Mouse (Mus musculus): Measurements from ENCODE around the gene Gas7. TPM values are rescaled to one million over a fixed set of nuclear protein-coding genes. Genes with fewer than 3 reads are reported as not detected.

Gene Gas7
- polyA plus RNA-seq, 1 experiment from 2014 or later: 18.7 TPM

- WGBS: 59% methylated on average over 1 of the region's 1 CpGs
- peaks cover 3% of the 10 kb centered on the region; the same call in 1 of the 2 replicates for H3K4me1 ChIP-seq (ENCODE audit: insufficient read depth, low read depth, low read length)
- ATAC-seq: no peak
These were observed 143.9 kb downstream of the Gas7 start for GRCm38 (mm10) chr11:67599141-67599540.

GRCm38 (mm10) chr11:67600710-67601430 is 145.6 kb downstream of the Gas7 start:
- 73% methylated on average over 8 of the region's 8 CpGs for WGBS
- no peak overlapping the region for H3K9ac ChIP-seq (replicated peaks; ENCODE audit: low read depth)
- no peak for DNase-seq (ENCODE audit: low spot score)
- peaks cover 3% of the 10 kb centered on the region; the same call in 1 of the 2 replicates for H3K4me1 ChIP-seq (ENCODE audit: insufficient read depth, low read depth, low read length)
- TF ChIP-seq CTCF (IDR thresholded peaks at IDR 0.05) (no peak), EP300 (IDR thresholded peaks at IDR 0.05) (no peak)
- no peaks in the 10 kb centered on the region for H3K9me3 ChIP-seq (ENCODE audit: low read length)
- no peaks in the 10 kb centered on the region for H3K27me3 ChIP-seq (replicated peaks; ENCODE audit: insufficient read depth, low read length)
- no peak overlapping the region for H3K27ac ChIP-seq (ENCODE audit: low read length)
- no peak overlapping the region for H3K4me2 ChIP-seq (replicated peaks; ENCODE audit: low read depth, low read length)
- no peak overlapping the region for H3K4me3 ChIP-seq (ENCODE audit: low read depth, low read length)
- ATAC-seq: no peak
- no peaks in the 10 kb centered on the region for H3K36me3 ChIP-seq (ENCODE audit: insufficient read depth, low read length)

More at GRCm38 (mm10) chr11:67599141-67599540, 143.9 kb downstream of the Gas7 start:
- Histone ChIP-seq H3K4me2 (replicated peaks; ENCODE audit: low read depth, low read length) (no peak overlapping the region), H3K4me3 (ENCODE audit: low read depth, low read length) (no peak overlapping the region), H3K9ac (replicated peaks; ENCODE audit: low read depth) (no peak overlapping the region), H3K27me3 (replicated peaks; ENCODE audit: insufficient read depth, low read length) (no peaks in the 10 kb centered on the region), H3K27ac (ENCODE audit: low read length) (no peak overlapping the region), H3K9me3 (ENCODE audit: low read length) (no peaks in the 10 kb centered on the region), H3K36me3 (ENCODE audit: insufficient read depth, low read length) (no peaks in the 10 kb centered on the region)
- TF ChIP-seq EP300 (IDR thresholded peaks at IDR 0.05) (no peak), CTCF (IDR thresholded peaks at IDR 0.05) (no peak)
- DNase-seq (ENCODE audit: low spot score): no peak

- Histone ChIP-seq H3K27ac (ENCODE audit: low read length) (no peak overlapping the region), H3K9ac (replicated peaks; ENCODE audit: low read depth) (no peak overlapping the region), H3K4me3 (ENCODE audit: low read depth, low read length) (no peak overlapping the region), H3K9me3 (ENCODE audit: low read length) (no peaks in the 10 kb centered on the region), H3K27me3 (replicated peaks; ENCODE audit: insufficient read depth, low read length) (no peaks in the 10 kb centered on the region), H3K4me1 (ENCODE audit: insufficient read depth, low read depth, low read length) (peaks cover 3% of the 10 kb centered on the region; the same call in 1 of the 2 replicates), H3K4me2 (replicated peaks; ENCODE audit: low read depth, low read length) (no peak overlapping the region), H3K36me3 (ENCODE audit: insufficient read depth, low read length) (no peaks in the 10 kb centered on the region)
- TF ChIP-seq CTCF (IDR thresholded peaks at IDR 0.05) (no peak), EP300 (IDR thresholded peaks at IDR 0.05) (no peak)
- 60% methylated on average over 12 of the region's 12 CpGs for WGBS
- DNase-seq (ENCODE audit: low spot score) (no peak), ATAC-seq (no peak)
These were observed 147.6 kb downstream of the Gas7 start for GRCm38 (mm10) chr11:67602711-67603369.

GRCm38 (mm10) chr11:67604481-67604880 is 149.2 kb downstream of the Gas7 start:
- Histone ChIP-seq H3K36me3 (ENCODE audit: insufficient read depth, low read length) (no peaks in the 10 kb centered on the region), H3K27me3 (replicated peaks; ENCODE audit: insufficient read depth, low read length) (no peaks in the 10 kb centered on the region), H3K4me1 (ENCODE audit: insufficient read depth, low read depth, low read length) (no peaks in the 10 kb centered on the region), H3K4me2 (replicated peaks; ENCODE audit: low read depth, low read length) (no peak overlapping the region), H3K4me3 (ENCODE audit: low read depth, low read length) (no peak overlapping the region), H3K27ac (ENCODE audit: low read length) (no peak overlapping the region), H3K9ac (replicated peaks; ENCODE audit: low read depth) (no peak overlapping the region), H3K9me3 (ENCODE audit: low read length) (no peaks in the 10 kb centered on the region)
- TF ChIP-seq CTCF (IDR thresholded peaks at IDR 0.05): no peak
- no peak for TF ChIP-seq EP300 (IDR thresholded peaks at IDR 0.05)
- 31% methylated on average over 2 of the region's 2 CpGs for WGBS
- DNase-seq (ENCODE audit: low spot score): peak; percentile 26
- no peak for ATAC-seq

- H3K4me3 ChIP-seq (ENCODE audit: low read depth, low read length): no peak overlapping the region
- ATAC-seq (peak; percentile 28; the same call in 1 of the 2 replicates), DNase-seq (ENCODE audit: low spot score) (no peak)
- no peaks in the 10 kb centered on the region for H3K9me3 ChIP-seq (ENCODE audit: low read length)
- H3K4me2 ChIP-seq (replicated peaks; ENCODE audit: low read depth, low read length): no peak overlapping the region
- TF ChIP-seq EP300 (IDR thresholded peaks at IDR 0.05) (no peak), CTCF (IDR thresholded peaks at IDR 0.05) (peak; percentile 32; the same call in 1 of the 2 replicates)
- H3K27ac ChIP-seq (ENCODE audit: low read length): no peak overlapping the region
- H3K27me3 ChIP-seq (replicated peaks; ENCODE audit: insufficient read depth, low read length): no peaks in the 10 kb centered on the region
- 70% methylated on average over 10 of the region's 10 CpGs for WGBS
- no peak overlapping the region for H3K9ac ChIP-seq (replicated peaks; ENCODE audit: low read depth)
- H3K4me1 ChIP-seq (ENCODE audit: insufficient read depth, low read depth, low read length): no peaks in the 10 kb centered on the region
- no peaks in the 10 kb centered on the region for H3K36me3 ChIP-seq (ENCODE audit: insufficient read depth, low read length)
These were observed 153.0 kb downstream of the Gas7 start for GRCm38 (mm10) chr11:67608114-67608683.

- no peaks in the 10 kb centered on the region for H3K4me1 ChIP-seq (ENCODE audit: insufficient read depth, low read depth, low read length)
- no peak for ATAC-seq
- H3K36me3 ChIP-seq (ENCODE audit: insufficient read depth, low read length): no peaks in the 10 kb centered on the region
- H3K4me2 ChIP-seq (replicated peaks; ENCODE audit: low read depth, low read length): no peak overlapping the region
- WGBS: 76% methylated on average over 9 of the region's 9 CpGs
- no peaks in the 10 kb centered on the region for H3K27me3 ChIP-seq (replicated peaks; ENCODE audit: insufficient read depth, low read length)
- no peak overlapping the region for H3K9ac ChIP-seq (replicated peaks; ENCODE audit: low read depth)
- no peaks in the 10 kb centered on the region for H3K9me3 ChIP-seq (ENCODE audit: low read length)
- H3K27ac ChIP-seq (ENCODE audit: low read length): no peak overlapping the region
- no peak for TF ChIP-seq CTCF (IDR thresholded peaks at IDR 0.05)
- no peak for TF ChIP-seq EP300 (IDR thresholded peaks at IDR 0.05)
- no peak overlapping the region for H3K4me3 ChIP-seq (ENCODE audit: low read depth, low read length)
- DNase-seq (ENCODE audit: low spot score): no peak
These were observed 157.1 kb downstream of the Gas7 start for GRCm38 (mm10) chr11:67612158-67612839.

Data from lung, postnatal 0 days (tissue).